Mouse (Mus musculus): ENCODE measurements around the gene Nrarp. TPM values are rescaled to one million over a fixed set of nuclear protein-coding genes. Genes with fewer than 3 reads are reported as not detected.

Nrarp gene
- polyA plus RNA-seq (2017; shearing (Covaris generic)): under 1 TPM in 1 of 2 experiments, not detected in 1; 0.28 TPM

DNA sequence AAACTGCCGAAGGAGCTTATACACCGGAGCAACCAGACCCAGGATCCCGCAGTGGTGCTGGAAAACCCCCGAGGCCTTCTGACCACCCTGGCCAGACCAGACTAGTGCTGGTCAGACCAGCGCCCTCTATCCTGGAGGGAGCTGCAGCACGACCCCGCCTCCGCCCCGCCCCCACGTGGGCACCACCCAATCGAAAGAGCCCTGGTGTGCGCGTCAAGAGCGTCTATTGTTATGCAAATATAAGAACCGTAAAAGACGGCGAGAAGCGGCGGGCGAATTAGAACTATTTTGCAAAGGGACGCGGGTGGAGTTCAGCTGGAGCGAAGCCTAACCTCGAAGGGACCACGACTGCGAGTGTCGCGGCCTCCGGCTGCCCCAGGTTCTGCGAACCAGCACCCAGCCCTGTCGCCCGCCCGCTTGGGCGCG lies at the start of gene Nrarp:
Gene Nrarp, plus strand, starts transcription at position 281 of the 426 bp plus-strand sequence.
- peak; percentile 83 for ATAC-seq

DNA sequence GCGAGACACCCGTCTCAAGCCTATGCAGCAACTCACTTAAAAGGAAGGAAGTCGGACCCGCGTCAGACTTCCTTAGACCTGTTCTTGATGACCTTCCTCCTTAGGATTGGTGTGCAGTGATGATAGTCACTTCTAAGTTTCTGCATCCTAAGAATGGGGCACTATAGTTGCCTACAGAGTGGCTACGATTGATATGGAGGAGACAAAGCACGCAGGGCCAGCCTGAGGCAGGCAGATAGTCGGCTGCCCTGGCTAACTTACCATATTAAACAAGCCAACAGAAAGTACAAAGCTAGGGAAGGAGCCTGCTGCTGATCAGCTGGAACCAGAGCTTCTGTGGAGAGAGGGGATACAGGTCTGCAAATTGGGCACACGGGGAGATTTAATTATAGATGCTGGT lies 49.0 kb upstream of the Nrarp start:
- no peak for ATAC-seq

DNA sequence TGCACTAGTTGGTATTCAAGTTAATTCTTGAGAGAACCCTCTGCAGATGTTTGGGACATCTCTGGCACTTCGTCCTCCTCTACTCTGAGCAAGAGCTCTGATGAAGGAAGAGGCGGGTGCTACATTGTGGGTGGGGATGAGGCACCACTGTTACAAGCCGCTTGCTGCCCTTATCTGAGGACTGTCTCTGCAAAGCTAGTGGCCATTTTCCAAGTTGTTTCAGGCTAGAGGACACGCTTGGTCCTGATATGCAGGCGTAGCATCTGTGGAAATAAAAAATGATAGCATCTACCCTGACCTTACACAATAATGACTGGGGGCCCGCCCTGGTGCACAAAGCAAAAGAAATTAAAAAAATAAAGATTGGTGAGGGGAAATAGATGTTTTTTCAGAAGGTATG lies 42.7 kb upstream of the Nrarp start:
- no peak for ATAC-seq

GRCm38 (mm10) chr2:25141185-25141584 lies 39.4 kb upstream of the Nrarp start:
- no peak for ATAC-seq

- no peak for ATAC-seq
These were observed 38.6 kb upstream of the Nrarp start for GRCm38 (mm10) chr2:25141921-25142320.

GRCm38 (mm10) chr2:25145346-25145745 lies 35.2 kb upstream of the Nrarp start:
- ATAC-seq: no peak

DNA sequence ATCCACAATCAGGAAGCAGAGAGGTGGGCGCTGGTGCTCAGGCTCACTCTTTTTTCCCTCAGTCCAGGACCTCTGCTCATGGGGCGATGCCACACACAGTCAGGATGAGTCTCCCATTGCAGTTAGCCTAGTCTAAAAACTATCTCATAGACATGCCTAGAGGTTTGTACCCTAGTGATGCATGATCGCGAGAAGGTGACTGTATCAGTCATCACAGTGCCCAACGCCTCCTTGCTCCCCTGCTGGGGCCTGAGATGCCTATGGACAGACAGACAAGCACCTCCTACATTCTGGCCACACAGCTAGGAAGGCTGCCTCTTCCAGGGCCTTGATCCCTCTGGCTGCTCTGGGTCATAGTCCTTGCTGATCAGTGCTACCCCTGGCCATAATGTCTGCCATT lies 33.2 kb upstream of the Nrarp start:
- no peak for ATAC-seq

DNA sequence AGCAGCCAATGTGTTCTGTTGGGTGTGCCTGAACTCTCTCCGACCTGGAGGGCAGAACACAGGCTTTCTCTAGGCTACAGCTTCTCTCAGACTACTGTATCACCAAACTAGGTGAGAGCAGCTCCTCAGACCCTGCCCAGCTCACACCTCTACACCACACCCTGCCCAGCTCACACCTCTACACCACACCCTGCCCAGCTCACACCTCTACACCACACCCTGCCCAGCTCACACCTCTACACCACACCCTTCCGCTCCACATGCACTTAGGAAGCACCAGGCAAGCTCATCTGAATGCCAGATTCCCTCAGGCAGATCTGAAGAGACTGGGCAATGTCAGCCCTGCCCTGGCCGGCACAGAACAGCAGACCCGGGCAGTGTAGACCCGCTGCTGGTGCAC lies 32.7 kb upstream of the Nrarp start:
- ATAC-seq: no peak

DNA sequence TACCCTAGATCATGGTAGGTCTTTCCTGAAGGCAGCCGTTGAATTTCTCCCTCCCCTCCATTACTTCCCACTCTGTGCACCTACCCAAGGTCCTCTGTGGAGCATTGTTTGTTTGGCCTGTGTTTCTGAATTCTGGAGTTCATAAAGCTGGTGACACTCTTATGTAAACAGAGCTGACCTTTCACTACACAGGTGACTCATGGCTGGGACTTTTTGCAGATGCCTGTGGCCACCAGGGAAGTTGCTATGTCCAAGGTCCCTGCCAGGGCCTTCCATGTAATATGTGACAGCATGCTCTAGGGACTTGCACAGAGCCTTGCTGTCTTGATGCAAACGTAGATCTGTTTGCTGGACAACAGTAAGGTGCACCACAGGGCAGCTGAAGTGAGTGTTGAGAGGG lies 30.9 kb upstream of the Nrarp start:
- ATAC-seq: no peak

DNA sequence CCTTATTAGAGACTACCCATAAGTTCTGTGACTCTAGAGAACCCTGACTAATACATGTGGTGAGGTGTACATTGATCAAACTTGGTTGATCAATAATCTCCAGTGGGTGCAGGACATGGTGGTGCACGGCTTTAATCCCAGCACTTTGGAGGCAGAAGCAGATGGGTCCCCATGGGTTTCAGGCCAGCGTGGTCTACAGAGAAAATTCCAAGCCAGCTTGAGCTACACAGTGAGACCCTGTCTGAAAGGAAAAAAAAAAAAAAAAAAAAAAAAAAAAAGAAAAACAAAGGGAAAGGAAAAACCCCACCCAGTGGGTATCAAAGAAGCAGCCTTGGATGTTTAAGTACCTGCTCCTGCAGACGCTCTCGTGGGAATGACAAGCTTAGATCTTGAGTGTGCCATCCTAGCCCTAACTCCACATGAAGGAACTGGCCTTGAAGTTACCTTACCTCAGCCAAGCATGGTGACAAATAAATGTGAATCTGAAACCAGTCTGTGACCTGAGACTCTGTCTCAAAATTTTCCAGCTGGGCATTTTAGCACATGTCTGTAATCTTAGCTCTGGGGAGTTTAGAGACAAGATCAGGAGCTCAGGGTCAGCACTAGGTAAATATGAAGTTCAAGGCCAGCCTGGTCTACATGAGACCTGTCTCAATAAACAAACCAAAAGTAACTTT lies 29.1 kb upstream of the Nrarp start:
- no peak for ATAC-seq

- no peak for ATAC-seq
These were observed 24.4 kb upstream of the Nrarp start for GRCm38 (mm10) chr2:25156177-25156576.

DNA sequence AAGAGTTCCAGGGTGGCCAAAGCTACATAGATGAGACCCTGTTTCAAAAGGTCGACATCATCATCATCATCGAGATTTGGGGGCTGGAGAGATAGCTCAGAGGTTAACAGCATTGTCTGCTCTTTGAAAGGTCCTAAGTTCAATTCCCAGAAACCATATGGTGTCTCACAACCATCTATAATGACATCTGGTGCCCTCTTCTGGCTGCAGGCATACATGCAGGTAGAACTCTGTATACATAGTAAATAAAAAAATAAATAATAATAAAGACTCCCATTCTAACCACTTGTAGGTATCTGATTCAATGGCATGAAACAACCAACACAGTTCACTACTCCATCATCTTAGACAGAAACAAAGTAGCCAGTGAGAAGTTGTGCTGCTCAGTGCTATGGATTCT lies 23.6 kb upstream of the Nrarp start:
- ATAC-seq: peak; percentile 34

GRCm38 (mm10) chr2:25157655-25158054 lies 22.9 kb upstream of the Nrarp start:
- ATAC-seq: peak; percentile 74

DNA sequence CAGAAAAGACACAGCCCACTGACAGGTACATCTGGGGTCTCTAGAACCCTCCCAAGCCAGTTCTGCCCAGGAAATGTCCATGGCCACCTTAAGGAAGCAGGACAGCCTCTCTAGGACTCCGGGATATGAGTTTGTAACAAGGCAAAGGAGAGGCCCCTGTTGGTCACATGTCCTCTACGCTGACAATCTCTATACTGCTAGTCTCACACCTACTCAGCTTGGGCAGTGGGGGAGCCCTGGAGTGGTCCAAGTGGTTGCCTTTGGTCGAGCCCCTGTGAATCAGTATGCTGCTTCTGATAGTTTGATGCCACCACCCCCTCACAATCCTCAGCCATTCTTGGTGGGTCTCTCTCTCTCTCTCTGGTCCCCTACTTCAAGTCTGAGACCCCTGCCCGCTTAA lies 13.1 kb upstream of the Nrarp start:
- no peak for ATAC-seq

DNA sequence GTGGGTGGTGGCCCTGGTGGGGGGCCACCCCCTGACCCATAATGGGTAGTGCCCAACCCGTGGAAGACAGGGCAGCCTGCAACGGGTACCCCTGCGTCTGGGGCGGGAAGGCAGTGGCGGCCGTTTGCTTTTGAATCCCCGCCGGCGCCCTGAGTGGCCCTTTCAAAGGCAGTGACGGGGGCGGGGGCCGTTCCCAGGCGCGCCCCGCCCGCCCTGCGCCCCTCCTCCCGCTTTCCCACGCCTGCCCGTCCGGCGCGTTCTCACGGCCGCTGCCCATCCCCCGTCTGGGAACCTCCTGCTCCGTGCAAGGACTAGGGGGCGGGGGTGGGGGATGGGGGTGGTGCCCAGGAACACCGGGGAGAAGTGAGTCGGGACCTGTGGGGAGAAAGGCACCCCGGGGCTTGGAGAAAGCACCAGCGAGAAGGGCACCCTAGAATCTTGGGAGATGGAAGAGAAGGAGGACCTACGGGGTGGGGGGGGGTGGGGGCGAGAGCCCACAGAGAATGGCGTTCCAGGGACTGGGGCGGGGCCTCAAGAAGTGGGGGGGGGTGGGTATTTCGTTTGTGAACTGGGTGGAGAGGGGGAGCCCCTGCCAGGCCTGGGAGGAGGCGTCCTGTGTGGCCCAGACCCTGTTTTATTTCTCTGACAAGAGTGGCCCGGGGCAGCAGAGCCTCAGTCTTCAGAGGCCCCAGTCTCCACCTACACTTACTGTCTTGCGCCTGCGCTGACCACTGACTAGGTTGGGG lies 12.5 kb upstream of the Nrarp start:
- peak; percentile 23 for ATAC-seq

- ATAC-seq: no peak
These were observed 11.9 kb upstream of the Nrarp start for GRCm38 (mm10) chr2:25168665-25168978.

- no peak for ATAC-seq
These were observed 10.8 kb upstream of the Nrarp start for GRCm38 (mm10) chr2:25169778-25170177.

DNA sequence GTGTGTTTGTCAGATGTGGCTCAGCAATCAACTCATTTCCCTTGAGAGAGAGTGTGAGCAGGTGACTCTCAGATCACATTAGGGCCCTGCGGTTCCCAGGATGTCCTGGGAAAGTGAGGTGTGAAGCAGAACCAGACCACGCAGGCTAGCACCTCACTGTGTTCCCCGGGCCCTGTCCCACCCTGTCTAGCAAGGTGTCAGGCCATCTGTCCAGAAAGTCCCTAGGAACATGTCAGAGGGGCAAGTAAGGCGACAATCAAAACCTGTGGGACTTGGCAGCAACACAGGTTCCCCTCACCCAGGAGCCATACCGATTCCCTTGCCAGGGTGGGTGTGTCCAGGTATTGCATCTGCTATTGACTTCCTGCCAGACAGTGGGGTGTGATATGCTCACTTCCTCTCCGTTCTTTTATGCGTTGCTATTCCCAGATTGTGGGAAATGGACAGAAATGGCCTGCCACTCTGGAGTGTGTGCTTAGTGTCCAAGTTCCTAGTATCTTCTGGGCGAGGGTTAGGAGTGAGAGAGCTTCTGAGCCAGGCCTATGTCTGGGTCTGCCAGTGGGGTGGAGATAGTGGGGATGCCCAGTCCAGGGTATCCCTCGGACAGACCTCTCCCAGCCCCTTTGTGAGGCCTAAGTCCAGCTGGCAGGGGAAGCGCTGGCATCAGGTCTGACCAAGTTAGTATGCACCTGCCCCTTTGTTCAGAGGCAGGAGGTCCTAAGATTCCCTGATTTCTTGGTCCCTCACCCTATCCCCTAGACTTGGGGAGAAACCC lies 10.0 kb upstream of the Nrarp start:
- peak; percentile 64 for ATAC-seq

- no peak for ATAC-seq
These were observed 9.3 kb upstream of the Nrarp start for GRCm38 (mm10) chr2:25171101-25171768.

DNA sequence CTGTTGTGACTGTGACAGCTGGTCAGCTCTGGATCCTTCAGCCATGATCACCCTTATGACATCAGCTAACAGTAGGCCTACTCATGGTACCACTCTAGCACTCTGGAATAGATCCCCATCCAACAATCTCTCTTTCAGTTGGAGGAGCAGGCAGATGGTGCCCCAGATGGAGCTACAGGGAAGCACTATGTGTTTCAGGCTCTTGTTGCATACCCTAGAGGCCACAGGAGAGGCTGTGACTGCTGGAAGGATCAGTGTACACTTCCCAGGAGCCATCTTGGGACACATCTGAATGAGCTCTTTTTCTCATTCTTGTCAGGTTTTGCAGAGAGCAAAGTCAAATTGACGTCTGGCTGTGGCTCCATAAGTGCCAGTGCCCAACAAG lies 8.8 kb upstream of the Nrarp start:
- no peak for ATAC-seq

GRCm38 (mm10) chr2:25172629-25173028 lies 7.9 kb upstream of the Nrarp start:
- no peak for ATAC-seq

DNA sequence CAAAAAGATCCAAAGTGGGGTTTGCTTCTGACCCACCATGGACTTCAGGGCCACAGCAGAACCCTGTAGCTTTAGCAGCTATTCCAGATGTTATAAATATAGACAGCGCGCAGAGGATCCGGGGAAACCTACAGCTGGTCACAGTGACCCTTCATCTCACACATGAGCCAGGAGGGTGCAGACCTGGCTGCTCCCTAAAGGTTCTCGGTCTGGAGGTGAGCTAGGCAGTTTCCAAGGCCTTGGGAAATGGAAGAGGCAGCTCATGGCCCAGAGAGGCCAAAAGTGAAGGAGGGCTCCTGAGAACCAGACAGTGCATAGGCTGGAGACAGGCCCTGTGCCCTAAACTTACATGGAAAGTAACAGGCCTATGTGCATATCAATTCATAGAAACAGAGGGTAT lies 6.7 kb upstream of the Nrarp start:
- ATAC-seq: no peak

All from CD4-positive, CD25-positive, alpha-beta regulatory T cell, adult 4 months (primary cell).